Mouse (Mus musculus) bone marrow macrophage, adult 2 months (primary cell): ENCODE measurements around the gene Ly6g6d.

ENCODE experiments used
- CTCF ChIP-seq: IDR thresholded peaks from 2 replicates; pipeline ENCODE4 v1.5.1; 2012; ENCODE audit warnings: low read depth, mild to moderate bottlenecking, low read length, moderate library complexity
- POLR2A ChIP-seq: IDR thresholded peaks from 2 replicates; pipeline ENCODE4 v1.6.1; 2012; ENCODE audit warnings: mild to moderate bottlenecking, low read depth, low read length, borderline replicate concordance

- TF ChIP-seq CTCF (no peak), POLR2A (no peak)
These were observed 6.4 kb downstream of the Ly6g6d start for GRCm38 (mm10) chr17:35071454-35071853.
